Mouse (Mus musculus) heart, embryonic 14.5 days (tissue): ENCODE measurements at regions not wholly inside any gene's neighbourhood (a gene's known extent, or its start where the extent isn't known, plus 50 kb on each side); places are given as distances from the start of the nearest gene placed in this dataset.

Experiments
- ATAC-seq: fragments of 200-750 bp; cut with Nextera tagmentation; 2 replicates; pipeline ENCODE4 v1.8.0; 2017; ENCODE audit warnings: low read depth, moderate TSS enrichment; ENCODE audit not compliant: insufficient number of reproducible peaks, insufficient read depth, low FRiP score
- H3K27ac ChIP-seq, 2 experiments: fragments of 200-500 bp in 1 of 2; fragments of 300-500 bp in 1 of 2; sonication (generic) in 1 of 2; replicated peaks in 1 of 2; 2 replicates each; pipeline ENCODE4 v1.5.1; 2012 to 2014; ENCODE audit warnings: low read depth in 2 of 2, low read length in 2 of 2, control low read depth in 1 of 2, mild to moderate bottlenecking in 1 of 2, mixed read lengths in 1 of 2; ENCODE audit not compliant: control insufficient read depth in 1 of 2, insufficient read depth in 1 of 2
- H3K27me3 ChIP-seq: fragments of 300-500 bp; sonication (generic); 2 replicates; pipeline ENCODE4 v1.6.1; 2014; ENCODE audit warnings: mild to moderate bottlenecking, low read length, control low read depth; ENCODE audit not compliant: control insufficient read depth, insufficient read depth
- H3K36me3 ChIP-seq: fragments of 300-500 bp; sonication (generic); 2 replicates; pipeline ENCODE4 v1.6.1; 2014; ENCODE audit warnings: mild to moderate bottlenecking, control low read depth, low read length, mixed read lengths; ENCODE audit not compliant: control insufficient read depth, insufficient read depth
- H3K4me1 ChIP-seq, 2 experiments: fragments of 200-500 bp in 1 of 2; fragments of 300-500 bp in 1 of 2; sonication (generic) in 1 of 2; 2 replicates each; pipeline ENCODE4 v1.6.1; 2012 to 2014; ENCODE audit warnings: low read length in 2 of 2, control low read depth in 1 of 2, mixed read lengths in 1 of 2; ENCODE audit not compliant: control insufficient read depth in 2 of 2, insufficient read depth in 2 of 2
- H3K4me2 ChIP-seq: fragments of 300-500 bp; sonication (generic); 2 replicates; pipeline ENCODE4 v1.6.1; 2014; ENCODE audit warnings: mild to moderate bottlenecking, low read length
- H3K4me3 ChIP-seq, 2 experiments: fragments of 200-500 bp in 1 of 2; fragments of 300-500 bp in 1 of 2; sonication (generic) in 1 of 2; 2 replicates each; pipeline ENCODE4 v1.5.1; 2012 to 2014; ENCODE audit warnings: low read length in 2 of 2, mild to moderate bottlenecking in 2 of 2, control low read depth in 1 of 2, low read depth in 1 of 2, moderate library complexity in 1 of 2; ENCODE audit not compliant: control insufficient read depth in 1 of 2, insufficient read depth in 1 of 2
- H3K9ac ChIP-seq: fragments of 300-500 bp; sonication (generic); 2 replicates; pipeline ENCODE4 v1.6.1; 2014; ENCODE audit warnings: mild to moderate bottlenecking, low read length
- H3K9me3 ChIP-seq: fragments of 300-500 bp; sonication (generic); 2 replicates; pipeline ENCODE4 v1.6.1; 2016; ENCODE audit warnings: low read length, control low read depth; ENCODE audit not compliant: control insufficient read depth
- WGBS: fragments of 180-500 bp; shearing (Covaris S2); extraction: QIAGEN DNeasy Blood & Tissue Kit; methylation state at CpG from one replicate; pipeline ENCODE4 v1.1.7; 2014; 5-methylcytosine and 5-hydroxymethylcytosine counted together

- WGBS: 72% methylated on average over 3 of the region's 3 CpGs
- ATAC-seq: no peak
Observed at GRCm38 (mm10) chr14:61665815-61666214, 58.6 kb downstream of the Kcnrg start.

GRCm38 (mm10) chr14:61673184-61673583 is 65.9 kb downstream of the Kcnrg start:
- H3K27ac ChIP-seq: no peak overlapping the region
- no peak overlapping the region for H3K4me3 ChIP-seq
- WGBS: 52% methylated on average over 2 of the region's 2 CpGs
- H3K4me2 ChIP-seq: no peak overlapping the region
- H3K4me1 ChIP-seq: peaks cover 0 to 4% of the 10 kb centered on the region in 2 experiments; a peak in 1 of 4 replicates
- no peak for ATAC-seq
- H3K36me3 ChIP-seq: peaks cover 24% of the 10 kb centered on the region; the same call in 1 of the 2 replicates
- H3K9ac ChIP-seq: no peak overlapping the region
- H3K9me3 ChIP-seq: no peaks in the 10 kb centered on the region
- no peaks in the 10 kb centered on the region for H3K27me3 ChIP-seq

More at GRCm38 (mm10) chr14:61665815-61666214, 58.6 kb downstream of the Kcnrg start:
- Histone ChIP-seq H3K4me1 (no peaks in the 10 kb centered on the region), H3K9ac (no peak overlapping the region), H3K4me2 (no peak overlapping the region), H3K27ac (no peak overlapping the region), H3K27me3 (no peaks in the 10 kb centered on the region), H3K36me3 (peaks cover 23% of the 10 kb centered on the region; the same call in 1 of the 2 replicates), H3K4me3 (no peak overlapping the region), H3K9me3 (no peaks in the 10 kb centered on the region)

GRCm38 (mm10) chr14:61678107-61678506 is 70.8 kb downstream of the Kcnrg start:
- 100% methylated on average over 1 of the region's 1 CpGs for WGBS
- no peak for ATAC-seq

GRCm38 (mm10) chr14:61680818-61681707 is 73.8 kb downstream of the Kcnrg start:
- peak; percentile 70 for ATAC-seq
- H3K36me3 ChIP-seq: 0 out of 2 replicates have a peak, but pooled peaks cover 8% of the 10 kb centered on the region
- H3K4me2 ChIP-seq: peak overlapping the region; percentile 94
- H3K27me3 ChIP-seq: peaks cover 7% of the 10 kb centered on the region
- no peaks in the 10 kb centered on the region for H3K9me3 ChIP-seq
- peak overlapping the region; percentile 98 to 99 for H3K27ac ChIP-seq
- peak overlapping the region; percentile 89 to 94 for H3K4me3 ChIP-seq
- WGBS: under 1% methylated on average over 47 of the region's 50 CpGs
- H3K4me1 ChIP-seq: peaks cover 10 to 25% of the 10 kb centered on the region in 2 experiments; a peak in 3 of 4 replicates
- peak overlapping the region; percentile 95 for H3K9ac ChIP-seq

More at GRCm38 (mm10) chr14:61678107-61678506, 70.8 kb downstream of the Kcnrg start:
- no peak overlapping the region for H3K4me2 ChIP-seq
- H3K9ac ChIP-seq: no peak overlapping the region
- no peaks in the 10 kb centered on the region for H3K9me3 ChIP-seq
- H3K27ac ChIP-seq: no peak overlapping the region
- peaks cover 0 to 13% of the 10 kb centered on the region in 2 experiments; a peak in 2 of 4 replicates for H3K4me1 ChIP-seq
- H3K4me3 ChIP-seq: no peak overlapping the region
- no peaks in the 10 kb centered on the region for H3K27me3 ChIP-seq
- H3K36me3 ChIP-seq: 0 out of 2 replicates have a peak, but pooled peaks cover 8% of the 10 kb centered on the region

- Histone ChIP-seq H3K9me3 (no peaks in the 10 kb centered on the region), H3K27me3 (peaks cover 7% of the 10 kb centered on the region), H3K4me2 (peak overlapping the region; percentile 94), H3K27ac (peak overlapping the region; percentile 94 to 99), H3K9ac (peak overlapping the region; percentile 95), H3K4me1 (peaks cover 16 to 33% of the 10 kb centered on the region in 2 experiments; a peak in 3 of 4 replicates), H3K36me3 (0 out of 2 replicates have a peak, but pooled peaks cover 8% of the 10 kb centered on the region), H3K4me3 (peak overlapping the region; percentile 89 to 94)
- WGBS: under 1% methylated on average over 79 of the region's 90 CpGs
- ATAC-seq: peak; percentile 79
Observed at GRCm38 (mm10) chr14:61681708-61682701, 74.7 kb downstream of the Kcnrg start.

GRCm38 (mm10) chr14:61682721-61683355 is 75.6 kb downstream of the Kcnrg start:
- Histone ChIP-seq H3K9me3 (no peaks in the 10 kb centered on the region), H3K27ac (peak overlapping the region; percentile 89 to 99), H3K4me2 (peak overlapping the region; percentile 94), H3K4me3 (peak overlapping the region; percentile 89 to 94), H3K36me3 (0 out of 2 replicates have a peak, but pooled peaks cover 7% of the 10 kb centered on the region), H3K9ac (peak overlapping the region; percentile 95), H3K4me1 (peaks cover 18 to 38% of the 10 kb centered on the region in 2 experiments; a peak in 3 of 4 replicates), H3K27me3 (peaks cover 7% of the 10 kb centered on the region)
- under 1% methylated on average over 52 of the region's 54 CpGs for WGBS
- peak; percentile 55 for ATAC-seq
